Mouse (Mus musculus): ENCODE data around the gene Hnrnpa0.
A peak's percentile ranks its signal among the peaks of the same experiment; 100 is the strongest.

Hnrnpa0 gene

DNA sequence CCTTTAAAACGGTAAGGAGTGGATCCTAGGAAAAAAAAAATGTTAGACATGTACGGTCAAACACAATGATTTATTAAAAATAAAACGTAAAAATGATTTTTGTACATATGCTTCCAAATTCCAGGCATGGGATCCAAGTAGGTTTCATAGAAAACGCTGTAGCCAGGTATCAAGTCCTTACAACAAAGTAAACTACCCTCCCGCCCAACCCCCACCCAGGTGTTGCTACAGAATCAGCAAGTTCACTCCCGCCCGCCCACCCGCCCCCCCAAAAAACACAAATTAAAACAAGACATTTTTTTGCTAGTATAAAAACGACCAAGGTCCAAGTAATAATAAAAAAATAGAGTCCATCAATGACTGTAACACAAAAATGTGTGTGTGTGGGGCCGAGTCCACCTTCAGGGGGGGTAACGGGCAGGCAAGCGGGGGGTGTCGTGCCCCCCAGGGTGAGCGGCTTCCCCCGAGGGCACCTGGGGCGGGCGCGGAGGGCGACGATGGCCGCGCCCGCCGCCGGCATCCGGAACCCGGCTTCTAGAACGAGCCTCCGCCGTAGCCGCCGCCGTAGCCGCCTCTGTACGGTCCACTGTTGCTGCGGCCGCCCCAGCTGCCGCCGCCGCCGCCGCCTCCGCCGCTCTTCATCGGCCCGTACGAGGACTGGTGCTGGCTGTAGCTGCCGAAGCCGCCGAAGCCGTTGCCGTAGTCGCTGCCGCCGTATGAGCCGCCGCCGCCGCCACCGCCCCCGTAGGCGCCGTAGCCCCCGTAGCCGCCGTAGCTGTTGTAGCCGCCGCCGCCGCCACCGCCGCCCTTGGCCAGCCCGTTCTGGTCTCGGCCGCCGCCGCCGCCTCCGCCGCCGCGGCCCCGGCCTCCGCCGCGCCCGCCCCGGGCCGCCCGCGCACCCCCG lies 1.2 kb downstream of the Hnrnpa0 start:
- DNase-seq, result no peak

DNA sequence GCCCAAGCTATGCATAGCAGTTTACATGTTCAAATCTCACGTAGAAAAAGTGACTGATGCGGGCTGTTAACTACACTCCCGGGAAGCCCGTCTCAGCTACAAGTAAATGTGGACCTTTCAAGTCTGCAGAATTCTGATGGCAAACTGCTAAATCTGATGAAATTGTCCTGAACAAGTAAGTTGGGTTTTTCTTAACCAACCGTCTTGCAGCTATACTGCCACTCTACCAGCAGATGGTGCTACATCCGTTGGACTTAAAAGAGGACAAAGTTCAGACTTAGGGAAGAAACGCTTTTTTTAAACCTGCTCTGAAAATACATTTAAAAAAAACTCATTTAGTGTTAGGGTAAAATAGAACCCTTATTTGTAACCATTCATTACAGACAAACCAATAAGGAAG lies 2.2 kb downstream of the Hnrnpa0 start:
- DNase-seq, result no peak

GRCm38 (mm10) chr13:58124989-58125388 lies 3.4 kb downstream of the Hnrnpa0 start:
- DNase-seq, result no peak

GRCm38 (mm10) chr13:58124278-58124677 lies 4.1 kb downstream of the Hnrnpa0 start:
- DNase-seq, result no peak

- DNase-seq, result no peak
Observed at GRCm38 (mm10) chr13:58123381-58123780, 5.0 kb downstream of the Hnrnpa0 start.

GRCm38 (mm10) chr13:58122786-58123297 lies 5.5 kb downstream of the Hnrnpa0 start:
- no peak for DNase-seq

GRCm38 (mm10) chr13:58117318-58118017 lies 10.9 kb downstream of the Hnrnpa0 start:
- DNase-seq, result peak; percentile 63

- no peak for DNase-seq
Observed at GRCm38 (mm10) chr13:58116801-58117200, 11.6 kb downstream of the Hnrnpa0 start.

- no peak for DNase-seq
Observed at GRCm38 (mm10) chr13:58115227-58115626, 13.1 kb downstream of the Hnrnpa0 start.

DNA sequence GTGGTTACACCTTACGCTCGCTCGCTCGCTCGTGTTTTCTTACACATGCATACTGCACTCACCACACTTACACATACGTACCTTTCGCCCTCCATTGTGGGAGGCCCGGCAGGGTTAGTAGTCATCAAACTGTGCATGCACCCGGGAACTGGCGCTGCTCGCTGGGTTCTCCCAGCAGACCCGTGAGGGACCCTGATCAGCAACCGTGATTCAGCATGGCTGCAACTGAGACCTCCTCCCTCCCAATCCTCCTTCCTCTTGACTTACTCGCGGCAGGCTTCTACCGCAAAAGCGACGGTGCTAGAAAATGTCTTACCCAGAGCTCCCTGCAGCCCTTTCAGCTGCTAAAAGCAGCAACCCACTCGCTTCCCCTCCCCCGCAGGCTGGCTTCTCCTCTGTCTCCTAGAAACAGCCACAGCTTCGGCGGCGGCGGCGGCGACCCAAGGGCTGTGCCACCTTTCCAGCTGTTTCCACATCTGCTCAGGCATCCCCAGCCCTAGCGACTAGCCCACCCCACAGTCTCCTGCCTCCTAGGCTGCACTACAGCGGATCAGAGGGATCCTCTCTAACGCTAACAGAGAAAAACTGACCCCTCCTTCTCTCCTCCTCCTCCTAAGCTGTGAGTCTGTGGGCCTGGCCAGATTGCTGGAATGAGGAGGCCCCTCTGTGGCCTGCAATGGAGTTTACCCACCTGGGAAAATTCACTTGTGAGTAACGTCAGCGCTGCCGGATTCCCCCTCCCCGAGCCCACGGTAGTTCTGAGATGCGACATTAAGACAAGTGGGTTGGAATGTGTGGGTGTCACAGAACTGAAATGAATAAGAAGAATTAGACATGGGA lies 15.1 kb downstream of the Hnrnpa0 start, which contains the start of gene Klhl3:
Gene Klhl3, minus strand, starts transcription at position 532 of the 840 bp plus-strand sequence.
- DNase-seq, result peak; percentile 78

- DNase-seq, result peak; percentile 62
Observed at GRCm38 (mm10) chr13:58112601-58113041, 15.7 kb downstream of the Hnrnpa0 start.

DNA sequence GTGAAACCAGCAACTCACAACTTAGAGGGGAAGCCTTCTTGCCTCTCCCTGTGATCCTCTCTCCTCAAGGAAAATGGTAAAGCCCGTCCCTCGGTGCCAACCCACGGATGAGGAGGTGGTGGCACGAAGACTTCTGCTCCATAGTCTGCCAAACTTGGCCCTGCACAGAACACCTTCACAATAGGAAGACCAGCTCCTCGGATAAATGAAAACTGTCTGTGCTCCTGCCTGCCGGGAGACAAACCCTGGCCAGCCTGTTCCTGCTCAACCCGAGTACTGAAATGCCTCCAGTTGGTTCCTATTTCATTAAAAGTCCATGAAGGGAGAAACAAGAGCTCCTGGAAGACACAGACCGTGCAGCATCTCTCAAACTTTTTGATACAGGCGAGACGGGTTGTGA lies 16.2 kb downstream of the Hnrnpa0 start:
- peak; percentile 50 for DNase-seq

- no peak for DNase-seq
Observed at GRCm38 (mm10) chr13:58111306-58111705, 17.1 kb downstream of the Hnrnpa0 start.

DNA sequence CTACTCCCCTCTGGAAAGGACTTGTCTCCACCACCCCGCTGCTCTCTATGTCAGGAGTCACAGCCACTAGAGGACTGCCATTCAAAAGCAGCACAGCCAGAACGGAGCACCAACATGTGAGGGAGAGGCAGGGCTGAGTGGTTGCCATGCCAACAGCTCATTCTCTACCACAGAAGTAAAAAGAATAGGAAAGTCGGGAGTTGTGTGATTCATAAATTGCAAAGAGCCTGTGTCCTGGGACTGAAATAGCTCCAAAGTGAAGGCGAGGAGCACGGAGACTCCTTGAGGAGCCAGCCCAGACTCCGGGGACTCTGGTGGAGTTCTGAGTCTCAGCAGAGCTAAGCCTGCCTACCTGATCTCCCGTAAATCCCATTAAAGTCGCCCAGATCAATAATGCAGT lies 37.7 kb downstream of the Hnrnpa0 start:
- no peak for DNase-seq

DNA sequence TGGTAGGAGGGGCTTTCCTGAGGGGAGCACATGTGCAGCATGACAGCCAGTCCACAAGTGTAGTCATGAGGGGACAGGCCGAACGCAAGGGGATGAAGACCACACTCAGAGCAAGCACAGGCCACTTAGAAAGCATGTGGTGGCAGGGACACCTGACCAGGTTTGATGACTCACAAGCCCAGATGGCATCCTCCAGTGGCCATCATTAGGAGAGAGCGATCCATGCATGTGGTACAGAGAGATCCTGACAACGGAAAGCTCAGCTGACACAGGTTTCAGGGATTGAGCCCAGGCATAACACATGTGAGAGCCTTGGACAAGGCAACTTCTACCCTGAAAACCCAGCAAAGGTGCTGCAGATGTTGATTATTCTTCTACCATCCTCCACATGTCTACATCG lies 44.0 kb downstream of the Hnrnpa0 start:
- DNase-seq, result peak; percentile 47

DNA sequence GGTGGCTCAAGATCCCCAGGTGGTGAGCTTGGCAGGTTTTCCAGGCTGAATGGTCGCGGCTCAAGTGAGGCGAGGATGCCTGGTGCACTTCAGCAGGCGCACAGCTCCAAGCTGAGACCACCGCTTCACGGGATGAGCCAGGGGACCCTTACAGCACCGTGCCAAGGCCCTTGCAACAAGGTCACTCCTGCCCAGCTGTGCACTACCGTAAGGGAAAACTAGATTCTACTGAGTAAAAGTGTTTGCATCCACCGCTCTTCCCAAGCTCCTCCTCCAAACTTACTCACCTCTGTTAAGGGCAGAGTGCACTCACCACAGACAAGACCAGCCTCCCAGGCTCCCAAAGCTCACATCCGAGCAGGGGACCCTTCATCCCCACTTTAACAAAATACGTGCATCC lies 44.8 kb downstream of the Hnrnpa0 start:
- no peak for DNase-seq

DNA sequence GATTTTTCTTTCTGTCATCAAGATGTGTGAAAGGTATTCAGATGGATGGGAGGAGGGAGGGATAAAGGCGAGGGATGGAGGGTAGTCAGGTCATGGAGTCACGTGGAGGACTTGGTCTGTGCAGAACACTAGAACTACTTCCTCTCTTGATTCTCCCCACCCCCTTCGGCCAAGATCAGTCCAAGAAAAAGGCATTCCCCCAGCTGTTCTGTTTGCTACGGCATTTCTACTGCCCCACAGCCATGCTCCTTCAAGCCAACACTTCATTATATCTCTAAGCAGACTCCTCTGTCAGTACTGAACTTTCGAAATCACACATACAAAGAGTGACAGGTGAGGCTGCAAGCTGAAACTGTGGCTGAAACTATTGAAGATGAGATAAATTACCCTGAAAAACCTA lies 45.3 kb downstream of the Hnrnpa0 start:
- no peak for DNase-seq

GRCm38 (mm10) chr13:58078361-58078760 lies 50.0 kb downstream of the Hnrnpa0 start:
- no peak for DNase-seq

Data from cerebellum, adult 9-11 months (tissue).